Mouse (Mus musculus): Measurements from ENCODE around the gene Olfr1413. TPM values are rescaled to one million over a fixed set of nuclear protein-coding genes. Genes with fewer than 3 reads are reported as not detected.

Olfr1413 gene
- polyA plus RNA-seq, 1 experiment from 2014 or later, result not detected

GRCm38 (mm10) chr1:92605482-92605881 lies 34.4 kb downstream of the Olfr1413 start, which contains the start of gene Olfr1410:
Gene Olfr1410 (plus strand): TSS chr1:92605782.
- Histone ChIP-seq H3K27ac (ENCODE audit: low read depth, low read length) (no peak within 1 kb of the TSS), H3K9me3 (ENCODE audit: control insufficient read depth, low read length) (no peaks in the 10 kb centered on the region), H3K4me1 (replicated peaks; ENCODE audit: control insufficient read depth, insufficient read depth, low read length) (no peaks in the 10 kb centered on the region), H3K27me3 (replicated peaks; ENCODE audit: control insufficient read depth, insufficient read depth, low read length) (no peaks in the 10 kb centered on the region), H3K9ac (ENCODE audit: low read depth, low read length) (no peak within 1 kb of the TSS), H3K36me3 (ENCODE audit: control insufficient read depth, insufficient read depth, low read length) (no peaks in the 10 kb centered on the region), H3K4me3 (ENCODE audit: low read depth, low read length) (no peak within 1 kb of the TSS), H3K4me2 (no peak within 1 kb of the TSS)
- ATAC-seq (replicated peaks; ENCODE audit: low FRiP score) (no peak), DNase-seq (ENCODE audit: low spot score) (no peak)
- 75% methylated on average over 1 of the region's 1 CpGs for WGBS

DNA sequence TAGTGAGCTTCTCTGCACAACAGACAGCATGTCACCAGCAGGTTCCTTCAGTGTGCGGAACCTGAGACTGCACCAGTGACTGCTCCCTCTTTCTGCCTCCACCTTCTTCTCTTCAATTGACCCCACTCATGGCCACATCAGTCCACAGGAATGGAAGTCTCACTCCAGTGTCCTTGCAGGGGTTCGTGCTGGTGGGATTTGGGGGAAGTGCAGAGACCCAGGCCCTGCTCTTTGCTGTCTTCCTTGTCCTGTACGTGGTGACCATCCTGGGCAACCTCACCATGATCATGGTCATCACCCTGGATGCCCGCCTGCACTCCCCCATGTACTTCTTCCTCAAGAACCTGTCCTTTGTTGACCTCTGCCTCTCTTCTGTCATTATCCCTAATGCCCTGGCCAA lies 36.6 kb downstream of the Olfr1413 start:
- H3K27me3 ChIP-seq (replicated peaks; ENCODE audit: control insufficient read depth, insufficient read depth, low read length), result no peaks in the 10 kb centered on the region
- ATAC-seq (replicated peaks; ENCODE audit: low FRiP score) (no peak), DNase-seq (ENCODE audit: low spot score) (no peak)
- no peak overlapping the region for H3K9ac ChIP-seq (ENCODE audit: low read depth, low read length)
- no peak overlapping the region for H3K27ac ChIP-seq (ENCODE audit: low read depth, low read length)
- no peak overlapping the region for H3K4me2 ChIP-seq
- no peak overlapping the region for H3K4me3 ChIP-seq (ENCODE audit: low read depth, low read length)
- H3K4me1 ChIP-seq (replicated peaks; ENCODE audit: control insufficient read depth, insufficient read depth, low read length), result no peaks in the 10 kb centered on the region
- no peaks in the 10 kb centered on the region for H3K9me3 ChIP-seq (ENCODE audit: control insufficient read depth, low read length)
- 70% methylated on average over 4 of the region's 4 CpGs for WGBS
- no peaks in the 10 kb centered on the region for H3K36me3 ChIP-seq (ENCODE audit: control insufficient read depth, insufficient read depth, low read length)

DNA sequence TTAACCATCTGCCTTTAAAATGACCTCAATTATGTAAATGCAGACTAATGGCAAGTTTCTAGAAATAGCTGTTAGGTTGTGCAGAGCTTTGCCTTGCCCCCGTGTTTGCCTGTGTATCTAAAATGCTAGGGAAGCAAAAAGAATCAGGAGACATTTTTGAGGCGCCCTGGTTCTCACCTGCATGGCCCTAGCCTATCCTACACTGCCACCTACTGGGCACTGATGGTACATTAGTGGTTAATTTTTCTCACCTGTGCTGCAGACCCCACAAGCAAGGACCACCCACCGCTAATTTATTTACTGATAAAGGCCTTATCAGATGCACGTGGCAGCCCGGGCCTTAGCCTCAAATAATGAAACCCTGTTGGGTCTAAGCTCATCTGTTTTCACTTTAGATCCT lies 39.9 kb downstream of the Olfr1413 start:
- Histone ChIP-seq H3K4me2 (no peak overlapping the region), H3K4me1 (replicated peaks; ENCODE audit: control insufficient read depth, insufficient read depth, low read length) (no peaks in the 10 kb centered on the region), H3K9ac (ENCODE audit: low read depth, low read length) (no peak overlapping the region), H3K4me3 (ENCODE audit: low read depth, low read length) (no peak overlapping the region), H3K9me3 (ENCODE audit: control insufficient read depth, low read length) (no peaks in the 10 kb centered on the region), H3K36me3 (ENCODE audit: control insufficient read depth, insufficient read depth, low read length) (no peaks in the 10 kb centered on the region), H3K27me3 (replicated peaks; ENCODE audit: control insufficient read depth, insufficient read depth, low read length) (no peaks in the 10 kb centered on the region), H3K27ac (ENCODE audit: low read depth, low read length) (no peak overlapping the region)
- no peak for ATAC-seq (replicated peaks; ENCODE audit: low FRiP score)
- 3% methylated on average over 5 of the region's 5 CpGs for WGBS
- peak; percentile 38 for DNase-seq (ENCODE audit: low spot score)

DNA sequence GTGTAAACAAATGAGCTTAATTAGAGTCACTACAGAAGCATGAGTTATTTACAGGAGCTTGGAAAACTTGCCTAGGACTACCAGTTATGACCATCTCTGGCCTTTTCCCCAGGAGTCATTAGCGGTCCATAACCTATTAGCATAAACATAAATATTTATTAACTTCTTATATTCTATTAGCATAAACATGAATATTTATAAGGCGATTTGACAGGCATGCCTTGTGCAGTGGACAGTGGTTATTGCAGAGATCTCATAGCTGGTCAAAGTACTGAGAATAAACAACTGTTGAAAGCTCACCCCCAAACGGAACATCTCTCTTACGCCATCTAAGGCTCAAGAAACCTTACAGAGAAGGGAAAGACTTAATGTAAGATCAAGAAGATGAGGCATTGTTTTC lies 42.1 kb downstream of the Olfr1413 start:
- no peak for ATAC-seq (replicated peaks; ENCODE audit: low FRiP score)
- WGBS, result 49% methylated on average over 4 of the region's 4 CpGs
- no peak for DNase-seq (ENCODE audit: low spot score)

DNA sequence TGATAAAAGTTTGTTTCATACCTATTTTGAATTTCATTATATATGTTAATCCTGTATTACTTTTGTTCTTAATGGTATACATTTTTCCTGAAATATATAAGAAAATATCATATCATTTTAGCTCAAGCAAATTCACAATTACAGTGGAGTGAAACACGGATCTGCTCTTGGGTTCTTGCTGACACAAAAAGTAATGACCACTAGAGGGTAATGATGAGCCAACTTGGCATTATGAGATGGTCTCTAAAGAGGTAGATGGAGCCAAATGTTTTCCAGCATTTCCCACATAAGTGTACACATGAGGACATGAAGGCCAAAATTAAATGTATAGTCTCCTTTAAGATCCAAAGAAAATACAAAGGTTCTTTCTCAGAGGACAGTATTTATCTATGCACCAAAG lies 43.4 kb downstream of the Olfr1413 start:
- Histone ChIP-seq H3K4me1 (replicated peaks; ENCODE audit: control insufficient read depth, insufficient read depth, low read length) (no peaks in the 10 kb centered on the region), H3K27ac (ENCODE audit: low read depth, low read length) (no peak overlapping the region), H3K4me2 (no peak overlapping the region), H3K27me3 (replicated peaks; ENCODE audit: control insufficient read depth, insufficient read depth, low read length) (no peaks in the 10 kb centered on the region), H3K9me3 (ENCODE audit: control insufficient read depth, low read length) (no peaks in the 10 kb centered on the region), H3K9ac (ENCODE audit: low read depth, low read length) (no peak overlapping the region), H3K36me3 (ENCODE audit: control insufficient read depth, insufficient read depth, low read length) (no peaks in the 10 kb centered on the region), H3K4me3 (ENCODE audit: low read depth, low read length) (no peak overlapping the region)
- no peak for ATAC-seq (replicated peaks; ENCODE audit: low FRiP score)
- no peak for DNase-seq (ENCODE audit: low spot score)
- WGBS, result 13% methylated on average over 1 of the region's 1 CpGs

More for the DNA sequence above, 42.1 kb downstream of the Olfr1413 start:
- H3K4me1 ChIP-seq (replicated peaks; ENCODE audit: control insufficient read depth, insufficient read depth, low read length), result no peaks in the 10 kb centered on the region
- H3K4me2 ChIP-seq, result no peak overlapping the region
- no peaks in the 10 kb centered on the region for H3K36me3 ChIP-seq (ENCODE audit: control insufficient read depth, insufficient read depth, low read length)
- no peak overlapping the region for H3K4me3 ChIP-seq (ENCODE audit: low read depth, low read length)
- no peaks in the 10 kb centered on the region for H3K9me3 ChIP-seq (ENCODE audit: control insufficient read depth, low read length)
- H3K9ac ChIP-seq (ENCODE audit: low read depth, low read length), result no peak overlapping the region
- H3K27me3 ChIP-seq (replicated peaks; ENCODE audit: control insufficient read depth, insufficient read depth, low read length), result no peaks in the 10 kb centered on the region
- H3K27ac ChIP-seq (ENCODE audit: low read depth, low read length), result no peak overlapping the region

DNA sequence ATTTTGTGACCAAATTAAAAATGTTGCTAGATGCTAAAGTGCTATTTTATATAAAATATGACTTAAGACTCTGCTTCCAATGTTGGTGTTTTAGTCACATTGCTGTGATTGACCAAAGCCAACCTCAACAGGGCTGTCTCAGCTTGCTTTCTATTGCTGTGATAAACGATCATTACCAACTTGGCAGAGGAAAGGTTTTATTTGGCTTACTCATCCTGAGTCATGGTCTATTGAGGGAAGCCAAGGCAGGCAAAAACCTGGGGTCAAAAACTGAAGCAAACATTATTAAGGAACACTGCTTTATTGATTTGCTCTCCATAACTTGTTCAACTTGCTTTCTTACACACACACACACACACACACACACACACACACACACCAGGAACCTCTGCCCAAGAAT lies 44.9 kb downstream of the Olfr1413 start:
- DNase-seq (ENCODE audit: low spot score) (no peak), ATAC-seq (replicated peaks; ENCODE audit: low FRiP score) (no peak)
- WGBS, result 74% methylated on average over 1 of the region's 1 CpGs
- no peaks in the 10 kb centered on the region for H3K4me1 ChIP-seq (replicated peaks; ENCODE audit: control insufficient read depth, insufficient read depth, low read length)
- H3K27me3 ChIP-seq (replicated peaks; ENCODE audit: control insufficient read depth, insufficient read depth, low read length), result no peaks in the 10 kb centered on the region
- H3K27ac ChIP-seq (ENCODE audit: low read depth, low read length), result no peak overlapping the region
- no peak overlapping the region for H3K4me2 ChIP-seq
- H3K4me3 ChIP-seq (ENCODE audit: low read depth, low read length), result no peak overlapping the region
- H3K36me3 ChIP-seq (ENCODE audit: control insufficient read depth, insufficient read depth, low read length), result no peaks in the 10 kb centered on the region
- no peak overlapping the region for H3K9ac ChIP-seq (ENCODE audit: low read depth, low read length)
- no peaks in the 10 kb centered on the region for H3K9me3 ChIP-seq (ENCODE audit: control insufficient read depth, low read length)

DNA sequence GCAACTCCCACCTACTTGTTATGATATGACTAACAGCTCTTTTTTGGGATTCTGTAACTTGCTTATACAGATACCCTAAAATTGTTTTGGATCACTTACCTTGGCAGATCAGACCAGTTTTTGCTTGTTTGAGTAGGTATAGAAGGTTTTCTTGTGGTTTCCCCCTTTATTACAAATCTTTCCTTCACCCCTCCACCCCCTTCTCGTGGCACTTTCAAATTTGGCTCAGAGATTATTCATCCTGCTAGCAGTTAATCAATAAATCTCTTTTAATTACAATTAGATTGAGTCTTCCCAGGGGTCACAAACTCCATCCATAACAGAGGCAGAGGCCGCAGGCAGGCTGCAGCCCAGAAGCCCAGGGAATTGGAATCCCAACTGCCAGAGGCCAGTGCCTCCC lies 46.4 kb downstream of the Olfr1413 start, which contains the start of gene Olfr12:
TSS of gene Olfr12 (plus strand) at position 301 of the 400 bp plus-strand sequence.
- ATAC-seq (replicated peaks; ENCODE audit: low FRiP score), result no peak
- H3K4me2 ChIP-seq, result no peak within 1 kb of the TSS
- H3K27ac ChIP-seq (ENCODE audit: low read depth, low read length), result no peak within 1 kb of the TSS
- no peaks in the 10 kb centered on the region for H3K4me1 ChIP-seq (replicated peaks; ENCODE audit: control insufficient read depth, insufficient read depth, low read length)
- no peak for DNase-seq (ENCODE audit: low spot score)
- no peak within 1 kb of the TSS for H3K9ac ChIP-seq (ENCODE audit: low read depth, low read length)
- H3K36me3 ChIP-seq (ENCODE audit: control insufficient read depth, insufficient read depth, low read length), result no peaks in the 10 kb centered on the region
- WGBS, result 66% methylated on average over 2 of the region's 2 CpGs
- H3K9me3 ChIP-seq (ENCODE audit: control insufficient read depth, low read length), result no peaks in the 10 kb centered on the region
- no peaks in the 10 kb centered on the region for H3K27me3 ChIP-seq (replicated peaks; ENCODE audit: control insufficient read depth, insufficient read depth, low read length)
- no peak within 1 kb of the TSS for H3K4me3 ChIP-seq (ENCODE audit: low read depth, low read length)

DNA sequence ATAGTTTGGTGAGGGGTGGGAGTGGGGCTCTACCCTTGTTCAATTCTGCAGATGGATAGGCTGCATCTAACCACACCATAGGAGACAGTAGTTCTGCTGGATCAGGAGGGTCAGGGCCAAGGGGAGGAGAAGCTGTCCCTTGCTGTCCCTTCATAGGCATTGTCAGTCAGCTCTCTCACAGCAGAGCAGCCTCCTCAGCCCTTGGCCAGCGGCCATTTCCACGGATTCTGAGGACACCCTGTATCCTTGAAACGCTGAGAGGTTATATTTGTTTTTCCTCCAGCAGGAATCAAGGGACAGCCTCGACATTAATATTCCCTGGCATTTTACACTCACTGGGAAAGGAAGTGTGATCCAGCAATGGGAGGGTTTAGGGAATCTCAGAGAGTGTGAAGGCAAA lies 47.2 kb downstream of the Olfr1413 start:
- H3K9ac ChIP-seq (ENCODE audit: low read depth, low read length), result no peak overlapping the region
- no peaks in the 10 kb centered on the region for H3K27me3 ChIP-seq (replicated peaks; ENCODE audit: control insufficient read depth, insufficient read depth, low read length)
- no peak for ATAC-seq (replicated peaks; ENCODE audit: low FRiP score)
- H3K4me1 ChIP-seq (replicated peaks; ENCODE audit: control insufficient read depth, insufficient read depth, low read length), result no peaks in the 10 kb centered on the region
- no peak for DNase-seq (ENCODE audit: low spot score)
- H3K4me3 ChIP-seq (ENCODE audit: low read depth, low read length), result no peak overlapping the region
- no peaks in the 10 kb centered on the region for H3K36me3 ChIP-seq (ENCODE audit: control insufficient read depth, insufficient read depth, low read length)
- no peak overlapping the region for H3K4me2 ChIP-seq
- no peaks in the 10 kb centered on the region for H3K9me3 ChIP-seq (ENCODE audit: control insufficient read depth, low read length)
- H3K27ac ChIP-seq (ENCODE audit: low read depth, low read length), result no peak overlapping the region
- 69% methylated on average over 4 of the region's 4 CpGs for WGBS
